Mouse (Mus musculus) embryo, embryonic 11.5 days (tissue): ENCODE measurements around the gene Shisa8.
"Not testable (repeated sequence)": the region's sequence is repeated elsewhere in the genome, so short reads cannot be mapped to it uniquely, and the experiment has no call there.

Experiments used
- DNase-seq: peaks from one replicate; pipeline ENCODE4 v3.0.0-alpha.2; 2012; ENCODE audit warnings: low read depth, low spot score

The Shisa8 gene

DNA sequence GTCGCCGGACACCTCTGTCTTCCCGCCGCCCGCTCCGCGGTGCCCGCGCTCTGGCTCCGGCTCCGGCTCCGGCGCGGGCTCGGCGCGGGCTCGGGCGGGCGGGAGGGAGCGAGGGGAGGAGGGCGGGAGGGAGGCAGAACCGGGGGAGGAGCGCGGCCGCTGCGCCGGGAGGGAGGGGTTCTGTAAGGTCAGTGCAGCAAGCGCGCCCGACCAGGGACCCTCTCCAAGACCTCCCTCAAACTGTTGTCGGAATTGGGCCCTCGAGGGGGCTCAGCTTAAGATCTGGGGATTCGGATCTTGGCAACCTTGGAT lies at the start of gene Shisa8:
TSS of gene Shisa8 (minus strand) at position 64 of the 312 bp plus-strand sequence.
- DNase-seq, result no peak

DNA sequence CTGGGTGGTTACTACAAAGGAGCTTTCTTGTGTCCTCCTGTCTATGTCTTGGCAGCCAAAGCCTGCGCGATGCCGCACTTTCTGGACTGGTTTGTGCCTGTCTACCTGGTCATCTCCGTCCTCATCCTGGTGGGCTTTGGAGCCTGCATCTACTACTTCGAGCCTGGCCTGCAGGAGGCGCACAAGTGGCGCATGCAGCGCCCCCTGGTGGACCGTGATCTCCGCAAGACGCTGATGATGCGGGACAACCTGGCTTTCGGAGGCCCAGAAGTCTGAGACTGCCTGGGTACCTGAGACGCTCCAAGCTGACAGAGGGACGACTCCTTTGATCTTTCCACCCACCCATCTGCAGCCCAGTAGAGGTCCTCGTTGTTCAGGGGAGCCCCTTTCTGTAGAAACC lies 46.9 kb upstream of the Shisa8 start:
- peak; percentile 56 for DNase-seq

DNA sequence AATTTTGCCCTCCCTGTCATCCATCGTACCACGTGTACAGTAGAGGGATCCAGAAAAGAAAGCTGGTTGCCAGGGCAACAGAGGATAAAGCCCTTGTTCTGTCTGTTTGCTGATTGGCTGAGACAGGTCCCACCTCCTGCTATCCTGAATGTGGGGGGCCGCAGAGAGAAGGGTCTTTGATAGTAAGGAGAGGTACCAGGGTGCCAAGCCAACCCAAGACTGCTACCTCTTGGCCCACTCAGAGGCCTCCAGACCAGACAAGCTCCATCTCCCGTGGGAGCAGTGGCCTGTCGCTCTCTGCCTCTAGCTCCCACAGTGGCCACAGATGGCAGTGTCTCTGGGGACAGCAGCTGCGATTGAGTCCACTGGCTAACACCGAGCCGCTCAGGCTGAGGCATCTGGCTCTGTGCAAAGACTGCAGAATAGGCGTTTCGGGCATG lies 43.3 kb upstream of the Shisa8 start:
- DNase-seq, result peak; percentile 27

DNA sequence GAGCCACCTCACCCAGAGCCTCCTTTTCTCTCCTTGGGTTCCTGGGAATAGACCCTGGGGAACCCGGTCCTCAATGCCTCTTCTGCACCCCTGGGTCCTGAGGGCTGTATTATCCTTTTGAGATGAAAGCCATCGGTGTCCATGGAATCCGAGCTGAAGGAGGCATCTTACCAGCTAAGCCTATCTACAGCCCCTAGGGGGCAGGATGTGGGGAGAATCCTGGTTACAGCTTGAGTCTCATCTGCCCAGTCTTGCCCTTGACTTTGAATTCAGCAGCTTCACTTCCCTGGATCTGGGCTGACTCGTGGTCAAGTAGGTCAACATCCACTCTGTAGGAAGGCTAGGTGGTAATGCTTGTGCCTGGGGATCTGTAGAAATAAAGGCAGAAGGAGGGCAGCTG lies 42.6 kb upstream of the Shisa8 start:
- no peak for DNase-seq

DNA sequence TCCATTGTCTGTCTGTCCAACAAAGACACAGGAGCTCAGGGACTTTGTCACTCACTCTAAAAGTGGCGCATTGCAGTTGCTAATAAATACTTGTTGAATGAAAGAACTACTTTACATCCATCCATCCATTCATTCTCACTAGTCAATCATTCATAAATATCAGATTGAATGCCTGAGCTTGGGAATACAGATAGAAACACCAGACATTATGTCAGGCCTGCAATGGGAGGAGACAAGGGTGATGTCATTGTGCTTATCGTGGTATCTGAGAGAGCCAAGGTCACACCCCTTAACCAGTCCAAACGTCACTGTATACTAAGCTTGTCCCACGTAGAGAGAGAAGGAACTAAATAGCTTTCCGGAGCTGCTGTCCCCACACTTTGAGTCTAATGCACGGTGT lies 39.5 kb upstream of the Shisa8 start, which contains the start of gene 1500009C09Rik:
TSS of gene 1500009C09Rik (plus strand) at position 301 of the 400 bp plus-strand sequence.
- DNase-seq, result no peak

DNA sequence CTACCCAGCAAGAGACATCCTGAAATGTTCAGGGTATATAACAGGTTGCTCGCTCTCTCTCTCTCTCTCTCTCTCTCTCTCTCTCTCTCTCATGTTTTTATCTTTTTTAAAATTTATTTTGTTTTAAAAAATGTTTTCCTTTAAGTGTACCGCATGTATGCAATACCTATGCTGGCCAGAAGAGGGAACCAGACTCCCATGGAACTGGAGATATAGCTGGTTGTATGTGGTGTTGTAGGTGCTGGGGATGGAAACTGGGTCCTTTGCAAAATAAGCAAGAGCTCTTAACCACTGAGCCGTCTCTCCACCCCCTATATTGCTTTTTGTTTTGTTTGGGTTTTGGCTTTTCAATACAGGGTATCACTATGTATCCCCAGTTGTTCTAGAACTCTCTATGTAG lies 39.0 kb upstream of the Shisa8 start:
- no peak for DNase-seq

DNA sequence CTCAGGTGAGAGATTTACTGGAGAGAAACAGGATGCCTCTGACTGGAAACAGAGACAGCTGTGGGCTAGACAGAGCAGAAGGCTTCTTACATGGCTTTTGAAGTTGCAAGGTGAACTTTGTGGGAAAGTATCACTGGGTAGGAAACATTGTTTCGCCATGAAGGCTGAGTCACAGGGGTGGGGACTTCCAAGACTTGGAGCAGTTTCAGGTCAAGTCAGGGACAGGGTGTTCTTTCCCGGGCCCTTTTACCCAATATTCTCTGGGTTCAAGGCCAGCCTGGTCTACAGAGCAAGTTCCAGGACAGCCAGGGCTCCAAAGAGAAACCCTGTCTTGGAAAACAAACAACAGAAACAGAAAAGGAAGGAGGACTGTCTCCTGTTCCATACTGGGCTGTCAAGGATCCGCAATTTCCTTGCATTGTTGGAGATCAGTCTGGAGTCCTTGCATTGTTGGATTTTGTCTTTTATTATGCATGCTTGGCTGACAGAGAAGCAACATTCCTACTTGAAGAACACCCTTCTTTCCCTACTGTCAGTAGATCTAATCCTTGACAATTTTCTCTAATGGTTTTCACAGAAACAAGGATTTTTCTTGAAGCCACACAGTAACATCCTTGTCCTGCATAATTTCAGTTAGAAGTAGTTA lies 34.6 kb upstream of the Shisa8 start:
- no peak for DNase-seq

DNA sequence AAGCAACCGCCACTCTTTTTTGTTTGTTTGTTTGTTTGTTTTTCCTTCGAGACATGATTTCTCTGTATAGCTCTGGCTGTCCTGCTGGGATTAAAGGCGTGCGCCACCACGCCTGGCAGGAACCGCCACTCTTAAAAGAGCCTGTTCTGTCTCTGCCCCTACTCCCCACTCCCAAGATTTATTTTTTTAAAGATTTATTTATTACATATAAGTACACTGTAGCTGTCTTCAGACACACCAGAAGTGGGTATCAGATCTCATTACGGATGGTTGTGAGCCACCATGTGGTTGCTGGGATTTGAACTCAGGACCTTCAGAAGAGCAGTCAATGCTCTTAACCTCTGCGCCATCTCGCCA lies 32.2 kb upstream of the Shisa8 start:
- not testable (repeated sequence) for DNase-seq

DNA sequence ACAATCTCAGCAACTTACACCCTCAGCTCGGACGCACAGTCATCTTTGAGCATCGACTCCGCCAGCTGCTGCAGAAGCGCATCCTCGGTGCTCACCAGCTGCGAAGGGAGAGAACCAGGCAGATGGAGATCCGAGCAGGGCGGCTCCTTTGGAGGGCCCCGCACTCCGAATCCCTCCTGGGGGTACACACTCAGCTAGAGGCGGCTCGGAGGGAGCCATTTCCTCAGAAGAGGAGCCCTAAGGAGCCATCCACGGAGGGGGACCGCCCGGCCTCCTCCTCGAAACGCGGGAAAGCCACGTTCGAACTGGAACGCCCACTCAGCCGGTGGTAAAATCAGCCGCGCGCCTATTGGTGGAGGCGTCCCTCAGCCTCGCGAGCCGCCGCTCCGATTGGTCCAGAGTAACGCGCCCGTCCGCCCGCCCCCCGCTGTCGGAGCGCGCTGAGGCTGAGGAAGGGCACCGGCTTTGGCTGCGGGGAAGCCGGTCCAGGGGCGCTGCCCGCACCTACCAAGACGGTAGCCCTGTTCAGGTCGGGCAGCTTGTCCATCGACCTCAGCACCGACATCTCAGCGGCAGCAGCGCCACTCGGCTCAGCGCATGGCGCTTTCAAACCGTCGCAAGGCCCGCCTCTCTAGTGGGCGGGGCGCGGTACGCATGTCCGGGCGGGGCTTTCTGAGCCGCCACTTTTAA lies 31.6 kb upstream of the Shisa8 start, which contains the start of gene Cenpm:
TSS of gene Cenpm (minus strand) at position 634 of the 690 bp plus-strand sequence.
- peak; percentile 84 for DNase-seq

DNA sequence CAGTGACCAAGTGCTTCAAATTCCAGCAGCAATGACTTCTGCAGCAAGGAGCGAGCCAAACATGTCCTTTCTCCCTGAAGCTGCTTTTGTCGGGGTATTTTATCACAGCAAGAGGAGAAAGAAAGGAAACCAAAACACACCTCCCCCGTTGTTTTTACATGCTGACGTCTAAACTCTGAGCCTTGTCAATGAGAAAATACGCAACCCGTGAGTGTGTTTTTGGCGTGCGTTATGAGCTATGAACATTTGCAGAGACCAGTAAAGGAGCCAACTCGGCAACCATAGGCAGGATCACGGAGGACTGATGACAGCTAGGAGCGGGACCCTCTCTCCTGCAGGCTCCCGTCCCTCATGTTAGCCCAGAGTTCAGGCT lies 31.1 kb upstream of the Shisa8 start:
- no peak for DNase-seq

DNA sequence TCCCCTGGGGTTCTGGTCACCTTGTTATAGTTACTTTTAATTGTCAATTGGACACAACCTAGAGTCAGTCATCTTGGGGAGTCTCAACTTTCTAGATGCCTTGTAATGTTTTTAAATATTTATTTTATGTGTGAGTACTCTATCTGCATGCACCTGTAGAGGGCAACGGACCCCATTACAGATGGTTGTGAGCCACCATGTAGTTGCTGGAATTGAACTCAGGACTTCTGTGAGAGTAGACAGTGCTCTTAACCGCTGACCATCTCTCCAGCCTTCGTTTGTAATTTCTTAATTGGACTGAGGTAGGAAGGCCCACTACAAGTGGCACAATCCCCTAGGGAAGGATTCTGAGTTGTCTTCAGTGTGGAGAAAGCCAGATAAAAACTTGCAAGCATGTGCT lies 30.7 kb upstream of the Shisa8 start:
- no peak for DNase-seq

DNA sequence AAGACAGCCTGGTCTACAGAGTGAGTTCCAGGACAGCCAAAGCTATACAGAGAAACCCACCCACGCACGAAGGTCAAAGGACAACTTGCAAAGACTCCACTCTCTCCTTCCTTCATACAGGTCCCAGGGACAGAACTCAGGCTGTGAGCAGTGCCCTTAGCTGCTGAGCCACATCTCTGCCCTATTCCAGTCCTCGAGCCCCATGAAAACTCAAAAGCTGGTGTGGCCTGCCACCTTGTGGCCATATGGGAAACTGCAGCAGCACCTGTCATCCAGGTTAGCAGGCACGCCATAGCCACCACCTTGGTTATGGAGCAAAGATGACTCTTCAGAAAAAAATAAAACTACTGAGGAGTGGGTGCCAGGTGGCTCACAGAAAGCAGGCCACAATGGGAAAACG lies 23.9 kb upstream of the Shisa8 start:
- peak; percentile 65 for DNase-seq

DNA sequence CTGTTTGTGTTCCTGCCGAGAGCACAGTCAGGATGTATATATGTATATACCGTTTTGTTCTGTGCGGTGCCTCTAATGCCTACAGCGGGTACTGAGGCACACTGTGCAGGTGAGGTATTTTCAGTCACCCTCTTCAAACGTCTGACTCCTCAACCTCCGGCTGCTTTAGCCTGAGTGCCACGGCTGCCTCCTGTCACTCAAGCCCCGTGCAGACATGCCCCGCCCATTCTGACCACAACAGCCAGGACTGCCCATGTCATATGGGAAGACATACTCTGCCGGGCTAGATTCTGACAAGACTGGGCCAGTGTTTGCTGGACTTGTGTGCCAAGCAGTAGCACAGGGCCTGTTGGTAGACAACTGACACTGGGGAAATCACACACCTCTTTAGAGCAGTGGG lies 23.0 kb upstream of the Shisa8 start:
- DNase-seq, result no peak

DNA sequence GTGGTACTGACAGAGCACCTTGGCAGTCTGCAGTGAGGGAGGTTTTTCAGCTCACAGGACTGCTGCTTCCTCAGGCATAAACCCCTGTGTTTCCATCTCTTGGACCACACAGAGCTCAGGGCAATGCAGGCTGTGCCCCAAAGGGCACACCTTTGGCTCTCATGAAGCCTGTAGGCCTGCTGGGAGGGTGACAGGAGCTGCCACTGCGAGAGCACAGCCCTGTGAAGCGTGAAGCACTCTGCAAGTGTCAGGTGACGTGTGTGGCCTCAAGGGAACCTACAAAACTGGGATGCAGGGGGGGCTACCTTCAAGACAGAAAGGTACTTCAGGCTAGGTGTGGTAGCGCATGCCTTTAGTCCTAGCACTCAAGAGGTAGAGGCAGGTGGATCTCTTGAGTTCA lies 20.0 kb upstream of the Shisa8 start:
- no peak for DNase-seq

DNA sequence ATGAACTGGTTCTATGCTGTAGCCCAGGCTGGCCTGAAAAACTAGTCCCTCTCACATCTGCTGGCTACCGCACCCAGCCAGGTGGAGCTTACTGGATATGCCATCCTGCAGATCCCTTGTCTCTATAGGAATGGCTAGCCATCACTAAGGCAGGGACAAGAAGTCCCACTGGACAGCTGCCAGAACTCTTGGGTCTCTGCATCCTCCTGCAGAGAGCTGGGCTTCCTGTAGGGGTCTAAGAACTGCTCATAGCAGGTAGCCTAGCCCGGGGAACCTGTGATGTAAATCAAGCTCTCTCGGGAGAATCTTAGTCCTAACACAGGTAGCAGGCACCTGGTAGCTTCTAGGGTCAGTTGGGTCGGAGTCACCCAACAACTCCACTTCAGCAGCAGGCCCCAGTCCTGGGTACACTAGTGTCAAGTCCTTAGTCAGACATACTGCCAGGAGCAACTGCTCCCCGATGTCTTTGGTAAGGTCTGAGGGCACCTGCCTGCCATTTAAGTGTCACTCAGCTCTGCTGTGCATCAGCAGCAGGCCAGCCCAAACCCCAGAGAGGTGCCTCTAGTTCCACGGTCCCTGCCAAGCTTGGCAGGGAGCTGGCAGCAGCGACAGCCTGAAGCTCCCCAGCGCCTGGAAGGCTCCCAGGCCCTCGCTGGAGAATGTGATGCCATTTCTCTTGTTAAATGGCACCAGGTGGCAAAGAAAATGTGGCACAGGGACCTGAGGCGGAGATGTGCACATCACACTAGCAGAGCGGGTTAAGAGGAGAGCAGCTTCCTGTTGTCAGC lies 19.2 kb upstream of the Shisa8 start:
- no peak for DNase-seq

DNA sequence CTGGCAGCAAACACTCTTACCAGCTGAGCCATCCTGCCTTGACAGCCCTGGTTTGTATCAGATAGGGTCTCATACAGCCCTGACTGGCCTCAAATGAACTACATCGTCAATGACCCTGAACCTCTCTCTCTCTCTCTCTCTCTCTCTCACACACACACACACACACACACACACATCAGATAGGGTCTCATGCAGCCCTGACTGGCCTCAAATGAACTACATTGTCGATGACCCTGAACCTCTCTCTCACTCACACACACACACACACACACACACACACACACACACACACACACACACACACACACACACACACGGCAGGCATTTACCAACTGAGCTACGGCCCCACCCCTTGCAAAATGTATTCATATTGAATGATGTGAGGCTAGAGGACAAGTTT lies 18.5 kb upstream of the Shisa8 start:
- no peak for DNase-seq

DNA sequence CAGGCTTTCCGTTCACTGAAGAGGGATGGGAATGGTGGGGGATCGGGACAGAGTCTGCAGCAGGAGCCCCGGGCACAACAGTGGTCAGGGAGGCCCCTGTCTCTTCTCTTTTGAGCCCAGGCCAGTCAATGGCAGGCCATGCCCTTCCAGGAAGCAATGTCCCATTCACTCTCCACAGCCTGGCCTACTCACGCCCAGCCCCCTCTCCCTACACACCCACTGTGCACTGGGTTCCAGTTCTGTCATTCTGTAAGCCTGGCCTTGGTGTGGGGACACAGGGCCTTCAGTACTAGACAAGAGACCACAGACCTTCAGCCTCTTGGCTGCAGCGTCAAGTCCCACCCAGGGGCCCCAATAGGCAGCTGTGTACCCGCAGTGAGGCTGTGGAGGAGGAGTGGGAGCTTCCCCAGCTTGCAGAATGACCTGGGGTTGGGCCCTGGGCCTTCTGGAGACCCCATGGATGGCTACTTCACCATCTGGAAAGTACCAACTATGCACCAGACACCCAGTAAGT lies 17.5 kb upstream of the Shisa8 start:
- DNase-seq, result no peak

DNA sequence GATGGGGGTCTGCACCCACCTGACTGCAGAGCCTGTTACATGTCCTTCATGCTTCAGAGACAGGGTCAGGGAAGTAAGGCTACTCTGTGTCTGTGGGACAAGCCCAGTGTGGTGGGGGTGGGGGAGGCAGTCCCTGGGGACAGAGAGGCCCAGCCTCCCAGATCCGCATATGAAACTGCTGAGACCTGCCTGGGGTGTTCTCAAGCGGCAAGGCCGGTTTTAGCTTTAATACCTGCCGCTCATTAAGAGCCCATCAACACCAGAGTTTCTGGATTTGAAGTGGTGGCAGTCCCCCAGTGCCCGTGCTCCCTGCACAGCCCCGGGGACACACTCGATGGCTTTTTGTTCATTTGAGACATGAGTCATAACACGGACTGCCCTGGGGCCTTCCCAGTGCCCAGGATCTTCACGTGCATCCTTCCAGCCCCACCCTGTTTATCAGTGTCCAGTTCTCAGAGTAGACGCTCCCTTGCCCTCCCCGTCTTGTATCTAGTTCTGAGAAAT lies 17.0 kb upstream of the Shisa8 start:
- DNase-seq, result no peak

DNA sequence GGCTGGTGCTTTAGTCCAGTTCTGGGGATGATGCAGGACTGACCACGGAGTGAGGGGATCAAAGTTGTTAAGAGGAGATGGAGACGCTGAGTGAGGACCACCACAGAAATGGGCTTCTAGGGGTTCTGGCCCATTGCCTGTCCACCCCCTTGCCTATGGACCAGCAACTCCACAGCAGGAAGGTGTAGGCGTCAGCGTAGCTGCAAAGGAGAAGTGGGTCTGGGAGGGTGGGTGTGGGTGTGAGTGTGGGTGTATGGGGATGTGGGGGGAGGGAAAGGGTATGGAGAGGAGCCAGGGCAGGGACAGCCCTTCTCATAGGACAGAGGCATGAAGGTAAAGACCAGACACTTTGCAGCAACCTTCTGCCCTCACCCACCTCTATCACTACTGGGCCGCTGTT lies 13.2 kb upstream of the Shisa8 start:
- DNase-seq, result no peak

DNA sequence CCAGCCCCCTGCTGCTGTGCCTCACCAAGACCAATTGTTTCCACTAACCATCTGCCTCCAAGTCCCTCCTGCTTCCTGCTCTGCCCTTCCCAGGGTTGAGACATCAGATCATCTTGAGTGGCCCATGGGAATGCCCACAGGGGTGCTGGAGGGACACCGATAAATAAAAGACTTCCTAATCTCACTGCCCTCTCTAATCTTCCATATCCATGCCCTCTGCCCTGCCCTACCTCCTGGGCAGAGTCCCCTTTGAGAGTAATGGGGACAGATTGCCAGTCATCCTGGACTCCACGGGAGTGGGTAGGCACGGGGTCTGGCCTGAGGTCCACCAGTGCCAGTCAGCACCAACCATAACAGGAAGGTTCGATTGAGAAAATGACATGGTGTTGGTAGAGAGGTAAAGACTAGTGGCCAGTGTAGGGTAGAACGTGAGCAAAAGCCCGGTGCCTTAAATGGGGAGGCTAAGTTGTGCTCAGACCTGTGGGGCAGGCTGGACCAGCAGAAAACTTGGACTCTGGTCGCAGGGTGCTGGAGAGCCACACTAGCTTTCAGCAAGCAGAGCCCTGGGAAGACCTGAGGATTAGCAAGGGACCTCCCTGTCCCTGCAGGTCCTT lies 12.1 kb upstream of the Shisa8 start:
- DNase-seq, result no peak

DNA sequence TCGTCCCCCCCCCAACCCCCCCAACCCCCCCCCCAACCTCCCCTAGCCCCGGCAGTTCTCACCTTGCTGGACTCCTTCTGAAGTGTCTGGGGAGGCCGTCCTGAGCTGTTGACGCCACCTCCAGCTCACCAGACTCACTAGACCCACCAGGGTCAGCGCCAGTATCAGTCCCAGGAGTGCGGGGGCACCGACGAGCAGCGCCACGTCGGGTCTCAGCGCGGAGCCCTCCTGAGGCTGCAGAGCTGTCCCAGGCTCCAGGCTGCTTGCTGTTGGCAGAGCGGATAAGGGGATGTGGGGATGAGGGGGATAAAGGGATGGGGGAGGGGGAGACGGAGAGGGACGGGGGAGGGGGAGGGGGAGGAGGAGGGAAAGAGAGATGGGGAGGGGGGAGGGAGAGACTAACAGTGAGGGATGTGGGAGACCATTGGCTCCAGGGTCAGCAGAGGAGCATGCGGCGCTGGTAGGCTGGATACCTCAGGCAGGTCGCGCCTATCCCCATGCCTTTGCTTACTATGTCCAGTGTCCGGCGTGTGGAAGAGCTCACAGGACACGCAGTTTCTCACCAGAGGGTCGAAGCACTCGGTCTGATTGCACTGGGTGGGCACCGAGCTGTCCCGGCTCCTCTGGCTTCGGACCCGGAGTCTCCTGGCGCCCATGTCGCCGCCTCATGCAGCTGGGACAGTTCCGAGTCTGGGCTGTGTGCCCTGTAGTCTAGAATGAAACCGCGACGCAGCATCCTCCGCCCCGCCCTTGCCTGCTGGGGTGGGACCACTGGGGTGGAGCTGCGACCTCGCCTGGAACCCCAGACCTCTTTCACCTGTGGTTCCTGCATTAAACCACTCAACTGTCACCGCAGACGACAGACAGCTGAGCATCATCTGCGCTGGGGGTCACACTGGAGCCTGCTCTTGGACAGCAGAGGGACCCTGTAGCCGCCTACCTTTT lies 11.3 kb upstream of the Shisa8 start, which contains the start of gene Tnfrsf13c:
TSS of gene Tnfrsf13c (minus strand) at position 713 of the 945 bp plus-strand sequence.
- no peak for DNase-seq
